Mouse (Mus musculus): ENCODE measurements around the gene Zmat5. TPM values are rescaled to one million over a fixed set of nuclear protein-coding genes. Genes with fewer than 3 reads are reported as not detected.

The Zmat5 gene
- total RNA-seq, 2 experiments from 2014 or later, result 31.1 to 33.9 TPM

- DNase-seq (ENCODE audit: extremely low spot score in 1 of 2, low spot score in 2 of 2), result peak in 1 of 2 experiments; percentile 63
- intact Hi-C loops (cut with DNase I), result no loop called here
- no peak overlapping the region for H3K4me3 ChIP-seq
- peak overlapping the region; percentile 88 for H3K27ac ChIP-seq
- TF ChIP-seq CTCF (IDR thresholded peaks at IDR 0.05), result no peak
These were observed 25.6 kb upstream of the Zmat5 start for GRCm38 (mm10) chr11:4678700-4679440.

GRCm38 (mm10) chr11:4679441-4679832, 25.0 kb upstream of the Zmat5 start:
- H3K4me3 ChIP-seq, result no peak overlapping the region
- peak; percentile 25 to 51 for DNase-seq (ENCODE audit: extremely low spot score in 1 of 2, low spot score in 2 of 2)
- intact Hi-C loops (cut with DNase I), result no loop called here
- H3K27ac ChIP-seq, result peak overlapping the region; percentile 88
- TF ChIP-seq CTCF (IDR thresholded peaks at IDR 0.05), result no peak

GRCm38 (mm10) chr11:4680126-4680525, 24.4 kb upstream of the Zmat5 start:
- no peak overlapping the region for H3K4me3 ChIP-seq
- no peak for DNase-seq (ENCODE audit: extremely low spot score in 1 of 2, low spot score in 2 of 2)
- peak overlapping the region; percentile 38 for H3K27ac ChIP-seq
- TF ChIP-seq CTCF (IDR thresholded peaks at IDR 0.05), result no peak
- intact Hi-C loops (cut with DNase I), result no loop called here

- Histone ChIP-seq H3K27ac (no peak overlapping the region), H3K4me3 (no peak overlapping the region)
- intact Hi-C loops (cut with DNase I), result no loop called here
- no peak for TF ChIP-seq CTCF (IDR thresholded peaks at IDR 0.05)
- no peak for DNase-seq (ENCODE audit: extremely low spot score in 1 of 2, low spot score in 2 of 2)
These were observed 21.0 kb upstream of the Zmat5 start for GRCm38 (mm10) chr11:4683516-4683915.

- Histone ChIP-seq H3K4me3 (no peak overlapping the region), H3K27ac (no peak overlapping the region; the same call in 1 of the 2 replicates)
- no peak for DNase-seq (ENCODE audit: extremely low spot score in 1 of 2, low spot score in 2 of 2)
- no peak; the same call in 1 of the 2 replicates for TF ChIP-seq CTCF (IDR thresholded peaks at IDR 0.05)
- intact Hi-C loops (cut with DNase I), result no loop called here
These were observed 20.3 kb upstream of the Zmat5 start for GRCm38 (mm10) chr11:4684186-4684585.

GRCm38 (mm10) chr11:4685071-4685470, 19.4 kb upstream of the Zmat5 start:
- no peak for DNase-seq (ENCODE audit: extremely low spot score in 1 of 2, low spot score in 2 of 2)
- H3K27ac ChIP-seq, result no peak overlapping the region
- intact Hi-C loops (cut with DNase I), result no loop called here
- no peak for TF ChIP-seq CTCF (IDR thresholded peaks at IDR 0.05)
- H3K4me3 ChIP-seq, result no peak overlapping the region

- Histone ChIP-seq H3K4me3 (no peak overlapping the region), H3K27ac (no peak overlapping the region)
- DNase-seq (ENCODE audit: extremely low spot score in 1 of 2, low spot score in 2 of 2), result no peak
- TF ChIP-seq CTCF (IDR thresholded peaks at IDR 0.05), result no peak
- intact Hi-C loops (cut with DNase I), result no loop called here
These were observed 19.0 kb upstream of the Zmat5 start for GRCm38 (mm10) chr11:4685510-4685909.

- no peak for DNase-seq (ENCODE audit: extremely low spot score in 1 of 2, low spot score in 2 of 2)
- no peak overlapping the region for H3K4me3 ChIP-seq
- H3K27ac ChIP-seq, result no peak overlapping the region
- TF ChIP-seq CTCF (IDR thresholded peaks at IDR 0.05), result no peak
- intact Hi-C loops (cut with DNase I), result no loop called here
These were observed 17.5 kb upstream of the Zmat5 start for GRCm38 (mm10) chr11:4687027-4687426.

- no peak for DNase-seq (ENCODE audit: extremely low spot score in 1 of 2, low spot score in 2 of 2)
- Histone ChIP-seq H3K4me3 (no peak overlapping the region), H3K27ac (no peak overlapping the region)
- no peak for TF ChIP-seq CTCF (IDR thresholded peaks at IDR 0.05)
- intact Hi-C loops (cut with DNase I), result no loop called here
These were observed 16.6 kb upstream of the Zmat5 start for GRCm38 (mm10) chr11:4687874-4688273.

GRCm38 (mm10) chr11:4688632-4689380, 15.7 kb upstream of the Zmat5 start:
- no peak overlapping the region for H3K27ac ChIP-seq
- intact Hi-C loops (cut with DNase I), result no loop called here

GRCm38 (mm10) chr11:4690353-4690752, 14.1 kb upstream of the Zmat5 start:
- intact Hi-C loops (cut with DNase I), result no loop called here
- no peak overlapping the region for H3K4me3 ChIP-seq
- H3K27ac ChIP-seq, result no peak overlapping the region
- TF ChIP-seq CTCF (IDR thresholded peaks at IDR 0.05), result no peak
- DNase-seq (ENCODE audit: extremely low spot score in 1 of 2, low spot score in 2 of 2), result no peak

More at GRCm38 (mm10) chr11:4688632-4689380, 15.7 kb upstream of the Zmat5 start:
- no peak for DNase-seq (ENCODE audit: extremely low spot score in 1 of 2, low spot score in 2 of 2)
- H3K4me3 ChIP-seq, result no peak overlapping the region
- TF ChIP-seq CTCF (IDR thresholded peaks at IDR 0.05), result no peak

GRCm38 (mm10) chr11:4691213-4691612, 13.3 kb upstream of the Zmat5 start:
- Histone ChIP-seq H3K27ac (no peak overlapping the region), H3K4me3 (no peak overlapping the region)
- no peak for TF ChIP-seq CTCF (IDR thresholded peaks at IDR 0.05)
- DNase-seq (ENCODE audit: extremely low spot score in 1 of 2, low spot score in 2 of 2), result no peak
- intact Hi-C loops (cut with DNase I), result no loop called here
